Mouse (Mus musculus): ENCODE measurements around the gene Qser1. TPM values are rescaled to one million over a fixed set of nuclear protein-coding genes. Genes with fewer than 3 reads are reported as not detected.

Qser1 gene
- polyA plus RNA-seq, 1 experiment from 2014 or later: 10.3 TPM

GRCm38 (mm10) chr2:104748652-104749183 is 67.8 kb downstream of the Qser1 start:
- WGBS: 78% methylated on average over 5 of the region's 5 CpGs
- no peaks in the 10 kb centered on the region for H3K9me3 ChIP-seq
- peaks cover 5% of the 10 kb centered on the region for H3K36me3 ChIP-seq
- ATAC-seq (ENCODE audit: insufficient number of reproducible peaks, insufficient read depth, low FRiP score, low TSS enrichment, low read depth): no peak
- no peaks in the 10 kb centered on the region for H3K4me1 ChIP-seq (replicated peaks)
- no peak overlapping the region for H3K27ac ChIP-seq
- no peak overlapping the region for H3K4me3 ChIP-seq (replicated peaks)
- peaks cover 3% of the 10 kb centered on the region; the same call in 1 of the 2 replicates for H3K27me3 ChIP-seq
- H3K4me2 ChIP-seq: no peak overlapping the region
- no peak overlapping the region for H3K9ac ChIP-seq (replicated peaks)

- WGBS: 56% methylated on average over 8 of the region's 8 CpGs
- Histone ChIP-seq H3K9ac (replicated peaks) (no peak overlapping the region), H3K4me2 (no peak overlapping the region), H3K36me3 (no peaks in the 10 kb centered on the region), H3K27me3 (peaks cover 26% of the 10 kb centered on the region), H3K4me3 (replicated peaks) (no peak overlapping the region), H3K27ac (no peak overlapping the region), H3K4me1 (replicated peaks) (peaks cover 13% of the 10 kb centered on the region; the same call in 1 of the 2 replicates), H3K9me3 (no peaks in the 10 kb centered on the region)
- ATAC-seq (ENCODE audit: insufficient number of reproducible peaks, insufficient read depth, low FRiP score, low TSS enrichment, low read depth): no peak
Measured at GRCm38 (mm10) chr2:104746251-104746650, 70.3 kb downstream of the Qser1 start.

GRCm38 (mm10) chr2:104743971-104744370 is 72.6 kb downstream of the Qser1 start:
- H3K36me3 ChIP-seq: no peaks in the 10 kb centered on the region
- no peak overlapping the region for H3K9ac ChIP-seq (replicated peaks)
- H3K4me2 ChIP-seq: no peak overlapping the region
- ATAC-seq (ENCODE audit: insufficient number of reproducible peaks, insufficient read depth, low FRiP score, low TSS enrichment, low read depth): no peak
- WGBS: 44% methylated on average over 5 of the region's 5 CpGs
- H3K4me1 ChIP-seq (replicated peaks): peaks cover 16% of the 10 kb centered on the region; the same call in 1 of the 2 replicates
- H3K27ac ChIP-seq: no peak overlapping the region
- H3K27me3 ChIP-seq: peaks cover 33% of the 10 kb centered on the region
- no peaks in the 10 kb centered on the region for H3K9me3 ChIP-seq
- no peak overlapping the region for H3K4me3 ChIP-seq (replicated peaks)

- Histone ChIP-seq H3K4me3 (replicated peaks) (peak overlapping the region; percentile 78), H3K27me3 (peaks cover 33% of the 10 kb centered on the region), H3K9ac (replicated peaks) (peak overlapping the region; percentile 81; the same call in 1 of the 2 replicates), H3K4me1 (replicated peaks) (peaks cover 16% of the 10 kb centered on the region; the same call in 1 of the 2 replicates), H3K9me3 (no peaks in the 10 kb centered on the region), H3K27ac (no peak overlapping the region), H3K4me2 (peak overlapping the region; percentile 93), H3K36me3 (no peaks in the 10 kb centered on the region)
- 10% methylated on average over 7 of the region's 7 CpGs for WGBS
- ATAC-seq (ENCODE audit: insufficient number of reproducible peaks, insufficient read depth, low FRiP score, low TSS enrichment, low read depth): no peak
Measured at GRCm38 (mm10) chr2:104743160-104743559, 73.4 kb downstream of the Qser1 start.

GRCm38 (mm10) chr2:104742741-104743064 is 73.9 kb downstream of the Qser1 start, which contains the start of gene Depdc7:
TSS of gene Depdc7 (minus strand) at chr2:104742878.
- Histone ChIP-seq H3K27me3 (peaks cover 33% of the 10 kb centered on the region), H3K9me3 (no peaks in the 10 kb centered on the region), H3K4me1 (replicated peaks) (peaks cover 16% of the 10 kb centered on the region; the same call in 1 of the 2 replicates), H3K4me2 (peak within 1 kb of the TSS; percentile 93), H3K36me3 (no peaks in the 10 kb centered on the region), H3K27ac (no peak within 1 kb of the TSS), H3K4me3 (replicated peaks) (peak within 1 kb of the TSS; percentile 78), H3K9ac (replicated peaks) (peak within 1 kb of the TSS; percentile 81)
- ATAC-seq (ENCODE audit: insufficient number of reproducible peaks, insufficient read depth, low FRiP score, low TSS enrichment, low read depth): peak; percentile 82
- WGBS: under 1% methylated on average over 31 of the region's 31 CpGs

- Histone ChIP-seq H3K27ac (no peak overlapping the region), H3K4me2 (peak overlapping the region; percentile 93), H3K9ac (replicated peaks) (peak overlapping the region; percentile 81), H3K27me3 (peaks cover 33% of the 10 kb centered on the region), H3K36me3 (no peaks in the 10 kb centered on the region), H3K4me1 (replicated peaks) (peaks cover 16% of the 10 kb centered on the region; the same call in 1 of the 2 replicates), H3K9me3 (no peaks in the 10 kb centered on the region), H3K4me3 (replicated peaks) (peak overlapping the region; percentile 78)
- 8% methylated on average over 29 of the region's 46 CpGs for WGBS
- no peak; the same call in 1 of the 2 replicates for ATAC-seq (ENCODE audit: insufficient number of reproducible peaks, insufficient read depth, low FRiP score, low TSS enrichment, low read depth)
Measured at GRCm38 (mm10) chr2:104741896-104742740, 74.4 kb downstream of the Qser1 start.

GRCm38 (mm10) chr2:104741015-104741758 is 75.4 kb downstream of the Qser1 start:
- H3K9me3 ChIP-seq: no peaks in the 10 kb centered on the region
- 0 out of 2 replicates have a peak overlapping the region, but pooled peaks have one; percentile 78 for H3K4me3 ChIP-seq (replicated peaks)
- H3K4me1 ChIP-seq (replicated peaks): peaks cover 16% of the 10 kb centered on the region; the same call in 1 of the 2 replicates
- H3K27ac ChIP-seq: no peak overlapping the region
- no peak overlapping the region for H3K9ac ChIP-seq (replicated peaks)
- peaks cover 33% of the 10 kb centered on the region for H3K27me3 ChIP-seq
- 17% methylated on average over 7 of the region's 7 CpGs for WGBS
- no peak for ATAC-seq (ENCODE audit: insufficient number of reproducible peaks, insufficient read depth, low FRiP score, low TSS enrichment, low read depth)
- H3K36me3 ChIP-seq: no peaks in the 10 kb centered on the region
- peak overlapping the region; percentile 93; the same call in 1 of the 2 replicates for H3K4me2 ChIP-seq

- Histone ChIP-seq H3K36me3 (no peaks in the 10 kb centered on the region), H3K9ac (replicated peaks) (no peak overlapping the region), H3K27ac (no peak overlapping the region), H3K4me2 (no peak overlapping the region), H3K4me1 (replicated peaks) (peaks cover 16% of the 10 kb centered on the region; the same call in 1 of the 2 replicates), H3K4me3 (replicated peaks) (no peak overlapping the region), H3K27me3 (peaks cover 33% of the 10 kb centered on the region), H3K9me3 (no peaks in the 10 kb centered on the region)
- 52% methylated on average over 7 of the region's 7 CpGs for WGBS
- ATAC-seq (ENCODE audit: insufficient number of reproducible peaks, insufficient read depth, low FRiP score, low TSS enrichment, low read depth): no peak
Measured at GRCm38 (mm10) chr2:104740248-104740949, 76.2 kb downstream of the Qser1 start.

GRCm38 (mm10) chr2:104739691-104740090 is 76.9 kb downstream of the Qser1 start:
- H3K27ac ChIP-seq: no peak overlapping the region
- no peak for ATAC-seq (ENCODE audit: insufficient number of reproducible peaks, insufficient read depth, low FRiP score, low TSS enrichment, low read depth)
- WGBS: 90% methylated on average over 2 of the region's 2 CpGs
- no peak overlapping the region for H3K9ac ChIP-seq (replicated peaks)
- H3K27me3 ChIP-seq: peaks cover 33% of the 10 kb centered on the region
- H3K4me1 ChIP-seq (replicated peaks): peaks cover 16% of the 10 kb centered on the region; the same call in 1 of the 2 replicates
- no peak overlapping the region for H3K4me2 ChIP-seq
- H3K9me3 ChIP-seq: no peaks in the 10 kb centered on the region
- no peaks in the 10 kb centered on the region for H3K36me3 ChIP-seq
- H3K4me3 ChIP-seq (replicated peaks): no peak overlapping the region

GRCm38 (mm10) chr2:104736241-104736640 is 80.3 kb downstream of the Qser1 start:
- H3K4me3 ChIP-seq (replicated peaks): no peak overlapping the region
- H3K9me3 ChIP-seq: no peaks in the 10 kb centered on the region
- no peak overlapping the region for H3K27ac ChIP-seq
- H3K9ac ChIP-seq (replicated peaks): no peak overlapping the region
- WGBS: 65% methylated on average over 7 of the region's 7 CpGs
- H3K4me2 ChIP-seq: no peak overlapping the region
- H3K27me3 ChIP-seq: peaks cover 7% of the 10 kb centered on the region
- no peak for ATAC-seq (ENCODE audit: insufficient number of reproducible peaks, insufficient read depth, low FRiP score, low TSS enrichment, low read depth)
- H3K4me1 ChIP-seq (replicated peaks): peaks cover 3% of the 10 kb centered on the region; the same call in 1 of the 2 replicates
- no peaks in the 10 kb centered on the region for H3K36me3 ChIP-seq
